Mouse (Mus musculus) liver, embryonic 14.5 days (tissue): ENCODE results near the gene Poglut1.

Source experiments
- CTCF ChIP-seq: IDR thresholded peaks from 2 replicates; pipeline ENCODE4 v1.5.1; 2016; ENCODE audit warnings: antibody characterized with exemption, low read depth, control low read depth
- EP300 ChIP-seq: IDR thresholded peaks from 2 replicates; pipeline ENCODE4 v1.6.1; 2016; ENCODE audit warnings: antibody characterized with exemption, low read depth

- TF ChIP-seq CTCF (no peak), EP300 (no peak)
Observed at GRCm38 (mm10) chr16:38594435-38594834, 44.4 kb upstream of the Poglut1 start.
